Mouse (Mus musculus) granulocyte monocyte progenitor cell, adult 5-6 weeks (primary cell): ENCODE results near the gene Rnf13. TPM values are rescaled to one million over a fixed set of nuclear protein-coding genes. Genes with fewer than 3 reads are reported as not detected.
"Not testable (repeated sequence)": the region's sequence is repeated elsewhere in the genome, so short reads cannot be mapped to it uniquely, and the experiment has no call there.

Experiments
- ATAC-seq: replicated peaks from 2 replicates; pipeline ENCODE4 v1.8.0; 2016; ENCODE audit warnings: mild to moderate bottlenecking, moderate TSS enrichment, inconsistent platforms; ENCODE audit not compliant: poor library complexity, severe bottlenecking
- total RNA-seq, 2 experiments: library from RNA; stranded (forward) in 1 of 2; stranded (reverse) in 1 of 2; fragments of 200-712, 200-1000 nt in 1 of 2; fragments of >200 nt in 1 of 2; fragmentation: Nextera tagmentation in 1 of 2; gene quantifications; 2 replicates each; pipeline ENCODE4 v1.2.3; 2014 to 2017

Gene Rnf13
- total RNA-seq (2014; fragmentation: Nextera tagmentation) = 55.9 and 59.9 TPM in 2 replicates
- total RNA-seq (2017) = 61.9 and 81.3 TPM in 2 replicates

- ATAC-seq = peak; percentile 89
Observed at GRCm38 (mm10) chr3:57735511-57736370, at the start of gene Rnf13. Gene Rnf13 (plus strand): TSS chr3:57736062.

DNA sequence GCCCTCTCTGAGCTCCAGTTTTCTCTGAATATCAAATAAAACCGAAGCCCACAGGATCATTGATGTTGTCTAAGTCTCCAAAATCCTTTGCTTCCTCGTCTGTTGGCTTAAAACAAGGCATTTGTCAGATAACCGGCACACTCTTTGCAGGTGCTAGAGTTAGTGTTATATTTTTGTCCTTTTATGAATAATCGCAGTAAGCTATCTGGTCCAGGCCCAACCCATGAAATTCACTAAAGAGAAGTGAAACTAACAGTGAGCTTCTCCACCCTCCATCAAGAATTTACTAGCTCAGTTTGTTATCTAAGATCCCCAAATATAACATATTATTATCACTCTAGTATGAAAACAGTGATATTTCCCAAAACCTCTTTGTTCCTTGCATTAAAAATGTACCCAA is 44.1 kb upstream of the Rnf13 start:
- ATAC-seq = peak; percentile 57

DNA sequence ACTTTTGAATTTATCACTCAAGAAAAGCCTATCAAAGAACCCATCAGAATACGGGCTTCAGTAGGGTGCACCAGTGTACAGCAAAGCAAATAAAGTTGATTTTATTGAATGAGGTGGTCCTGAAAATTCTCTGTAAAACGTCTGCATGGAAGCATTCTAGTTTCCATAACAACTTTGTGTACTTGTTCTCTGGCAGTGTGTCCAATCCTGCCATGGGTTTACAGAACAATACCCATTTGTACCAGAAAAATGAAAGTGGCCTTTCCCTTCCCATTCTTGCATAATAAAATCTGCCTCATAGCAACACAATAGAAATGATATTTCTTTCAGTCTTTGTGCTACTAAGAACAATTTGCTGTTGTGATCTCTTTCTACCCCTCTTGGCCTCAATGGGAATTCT is 43.1 kb upstream of the Rnf13 start, which contains the start of gene Ankub1:
TSS of gene Ankub1 (minus strand) at position 81 of the 400 bp plus-strand sequence.
- ATAC-seq = no peak

- peak; percentile 92 for ATAC-seq
Observed at GRCm38 (mm10) chr3:57696249-57696648, 39.6 kb upstream of the Rnf13 start.

GRCm38 (mm10) chr3:57696779-57697178 is 39.1 kb upstream of the Rnf13 start:
- ATAC-seq = peak; percentile 15

GRCm38 (mm10) chr3:57714151-57714550 is 21.7 kb upstream of the Rnf13 start:
- no peak for ATAC-seq

DNA sequence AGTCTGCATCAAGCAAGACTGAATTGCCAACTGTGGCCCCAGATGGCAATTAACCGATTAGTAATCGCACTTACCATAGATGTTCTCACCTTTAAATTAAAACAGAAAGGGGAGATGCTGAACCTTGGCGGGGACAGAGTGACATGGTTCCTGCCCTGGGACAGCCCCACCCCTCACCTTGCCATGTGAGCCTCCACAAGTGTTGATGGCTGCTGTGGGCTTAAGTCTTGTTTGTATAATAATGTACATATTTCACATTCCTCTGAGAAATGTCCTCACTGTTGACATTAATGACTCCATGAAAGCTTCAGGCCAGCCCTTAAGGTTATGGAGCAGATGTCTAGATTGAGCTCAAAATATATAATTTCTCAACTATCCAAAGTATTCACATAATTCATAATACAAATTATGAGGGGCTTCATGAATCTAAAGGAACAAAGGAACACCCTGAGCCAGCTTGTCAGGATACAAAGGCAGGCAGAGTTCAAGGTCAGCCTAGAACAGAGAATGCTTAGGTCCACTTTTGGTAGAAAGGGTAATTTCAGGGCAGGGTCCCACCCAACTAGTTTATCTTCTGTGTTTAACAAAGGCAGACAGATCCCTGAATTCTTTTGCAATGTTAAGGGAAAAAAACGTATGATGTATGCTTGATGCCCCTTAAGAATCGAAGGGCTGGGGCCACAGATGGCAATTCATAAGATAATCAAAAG is 3.5 kb upstream of the Rnf13 start:
- ATAC-seq = no peak

- ATAC-seq = peak; percentile 23
Observed at GRCm38 (mm10) chr3:57736419-57737095, 695 bp downstream of the Rnf13 start.

GRCm38 (mm10) chr3:57739830-57740229 is 4.0 kb downstream of the Rnf13 start:
- peak; percentile 15 for ATAC-seq

GRCm38 (mm10) chr3:57748576-57749267 is 12.9 kb downstream of the Rnf13 start:
- ATAC-seq = peak; percentile 85

DNA sequence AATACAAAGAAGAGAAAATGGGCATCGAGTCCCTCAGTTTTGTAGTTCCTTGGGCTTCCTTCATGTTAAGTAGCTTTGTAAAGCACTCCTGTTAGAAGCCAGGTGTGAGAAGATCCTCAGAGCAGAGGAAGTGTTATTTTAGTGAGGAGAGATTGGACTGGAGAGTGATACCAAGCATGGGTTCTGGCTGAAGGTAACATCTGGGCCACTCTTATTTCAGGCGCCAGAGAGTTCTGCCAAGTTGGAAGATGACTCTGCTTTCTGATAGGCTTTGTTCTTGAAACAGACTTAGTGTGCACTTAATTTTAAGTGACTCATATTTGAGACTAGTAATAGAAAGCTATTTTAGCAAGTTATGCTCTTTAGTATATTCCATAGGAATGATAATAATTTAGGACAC is 41.1 kb downstream of the Rnf13 start:
- no peak for ATAC-seq

DNA sequence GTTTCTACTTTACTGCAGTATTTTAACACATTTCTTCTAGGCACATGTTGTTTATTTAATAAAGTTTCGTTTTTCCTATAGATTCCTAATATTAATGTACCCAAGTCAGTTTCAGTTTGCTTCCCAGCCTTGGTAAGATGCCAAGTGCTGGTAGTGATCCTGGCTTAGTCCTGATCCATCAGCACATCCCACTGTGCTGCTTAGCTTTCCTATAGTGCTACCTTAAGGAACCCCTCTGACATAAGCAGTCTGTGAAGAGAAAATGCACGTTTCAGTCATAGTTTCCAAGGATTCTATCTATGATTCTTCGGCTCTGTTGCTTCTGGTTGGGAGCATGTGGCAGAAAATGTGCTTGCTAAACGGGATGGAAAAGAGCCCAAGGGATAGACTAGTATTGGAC is 52.6 kb downstream of the Rnf13 start:
- no peak for ATAC-seq

DNA sequence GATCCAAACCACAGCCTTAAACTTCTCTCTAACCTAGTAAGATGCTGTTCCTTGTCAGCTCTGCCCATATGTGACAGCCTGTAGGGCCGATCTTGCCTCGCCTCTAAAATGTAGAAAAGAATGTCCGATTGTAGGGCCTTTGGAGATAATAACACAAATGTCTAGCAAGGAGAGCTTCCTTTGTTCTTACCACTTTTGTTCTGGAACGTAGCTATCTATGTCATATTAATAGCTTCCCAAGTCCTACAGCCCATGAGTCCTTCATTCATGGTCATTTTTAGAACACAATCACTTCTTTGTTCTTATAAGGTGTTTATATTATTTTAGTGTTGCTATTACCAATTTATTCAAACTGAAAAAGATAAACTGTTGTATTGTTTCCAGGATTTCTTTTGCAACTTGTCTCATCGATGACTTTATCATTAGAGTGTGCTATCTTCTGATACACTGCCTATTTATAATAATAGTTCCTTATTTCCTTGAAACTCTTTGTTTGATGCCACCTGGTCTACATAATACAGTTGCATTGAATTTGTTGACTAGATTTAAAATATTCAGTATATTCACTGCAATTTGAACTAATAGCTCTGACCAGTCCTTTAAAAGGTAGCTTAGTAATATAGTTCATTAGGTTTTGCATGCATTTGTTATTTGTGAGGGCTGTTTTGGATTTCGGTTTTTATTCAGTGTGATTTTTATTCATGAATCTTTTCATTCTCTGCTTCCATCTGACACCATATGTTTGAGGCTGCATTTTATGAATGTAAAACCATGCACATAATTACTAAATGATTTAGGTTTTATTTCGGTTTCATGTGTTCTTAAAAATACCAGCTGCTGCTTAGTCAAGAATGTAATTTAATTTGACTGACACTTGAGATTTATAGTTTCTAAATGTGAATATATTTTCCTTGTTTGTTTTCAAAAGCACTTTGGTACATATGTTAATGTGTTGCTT is 53.4 kb downstream of the Rnf13 start:
- ATAC-seq = no peak

GRCm38 (mm10) chr3:57791104-57791503 is 55.2 kb downstream of the Rnf13 start:
- ATAC-seq = no peak

GRCm38 (mm10) chr3:57795071-57795470 is 59.2 kb downstream of the Rnf13 start:
- not testable (repeated sequence) for ATAC-seq

DNA sequence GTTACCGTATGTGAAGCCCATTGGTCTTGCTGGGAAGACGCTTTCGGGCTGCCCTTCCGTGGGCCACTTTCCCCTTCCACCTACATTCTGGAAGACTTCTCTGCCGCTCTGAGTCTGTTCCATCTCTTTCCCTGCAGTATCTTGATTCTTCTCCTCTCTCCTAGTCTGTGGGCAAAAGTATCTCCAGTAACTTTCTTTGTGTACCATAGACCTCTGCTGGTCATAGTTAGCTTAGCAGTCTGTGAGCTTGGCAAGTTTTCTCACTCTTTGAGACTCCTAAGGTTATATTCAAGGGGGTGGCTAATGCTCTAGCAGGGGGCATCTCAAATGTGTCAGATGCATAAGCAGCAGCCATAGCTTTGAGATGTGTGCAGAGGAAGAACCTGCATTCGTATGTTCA is 79.6 kb downstream of the Rnf13 start:
- peak; percentile 22; the same call in 1 of the 2 replicates for ATAC-seq

DNA sequence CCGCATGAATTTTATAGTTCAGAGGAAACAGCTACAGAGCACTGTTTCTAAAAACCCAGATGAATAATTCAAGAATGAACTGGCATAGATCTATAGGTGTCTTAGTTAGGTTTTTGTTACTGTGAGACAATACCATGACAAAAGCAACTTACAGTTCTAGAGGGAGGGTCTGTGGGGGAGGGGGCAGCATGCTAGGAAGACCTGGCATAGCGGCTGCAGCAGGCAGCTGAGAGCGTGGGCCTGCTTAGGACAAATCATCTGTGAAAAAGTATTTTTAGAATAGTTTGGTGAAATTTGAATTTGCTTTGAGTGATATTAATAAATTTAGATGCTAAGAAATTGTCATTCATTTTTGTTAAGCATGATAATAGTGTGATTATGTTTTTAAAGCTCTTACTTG is 90.0 kb downstream of the Rnf13 start:
- ATAC-seq = no peak

- peak; percentile 81 for ATAC-seq
Observed at GRCm38 (mm10) chr3:57833585-57833984, 97.7 kb downstream of the Rnf13 start.

GRCm38 (mm10) chr3:57836911-57837310 is 101.0 kb downstream of the Rnf13 start:
- no peak for ATAC-seq
